Mouse (Mus musculus) adrenal gland, adult 2 months (tissue): ENCODE data around the gene Sh2b3. TPM values are rescaled to one million over a fixed set of nuclear protein-coding genes. Genes with fewer than 3 reads are reported as not detected.
"Not testable (repeated sequence)": the region's sequence is repeated elsewhere in the genome, so short reads cannot be mapped to it uniquely, and the experiment has no call there.

Experiments
- DNase-seq: peaks from one replicate; pipeline ENCODE4 v3.0.0; 2021
- long read RNA-seq: library from polyadenylated mRNA; stranded (forward); transcript quantifications from one replicate; pipeline ENCODE4 v2.0.0, GENCODE M21; 2021
- polyA plus RNA-seq: library from polyadenylated mRNA; depleted of rRNA; stranded (reverse); fragments of >200 nt; gene quantifications from 2 replicates; pipeline ENCODE4 v1.2.3, GENCODE M21; 2012; rRNA removed
- total RNA-seq, 2 experiments: library from RNA; stranded (reverse); gene quantifications; 2 replicates each; pipeline ENCODE4 v1.2.3; 2021

Sh2b3 gene
- total RNA-seq (10 to 100 TPM; 28.8 to 32.1 TPM), polyA plus RNA-seq (138 and 147 TPM in 2 replicates)
- long read RNA-seq, full-length matches to known transcripts: 11 of 19 reads
- long read RNA-seq, partial matches to known transcripts: 5 of 19 reads
- long read RNA-seq, other reads (novel, unspliced or antisense): 3 of 19 reads

GRCm38 (mm10) chr5:121837441-121838340, at the start of gene Sh2b3:
Sh2b3 (minus strand) TSS chr5:121837646.
- DNase-seq: peak; percentile 61

GRCm38 (mm10) chr5:121883356-121883755, 45.9 kb upstream of the Sh2b3 start:
- no peak for DNase-seq

GRCm38 (mm10) chr5:121879211-121879610, 41.8 kb upstream of the Sh2b3 start:
- peak; percentile 50 for DNase-seq

DNA sequence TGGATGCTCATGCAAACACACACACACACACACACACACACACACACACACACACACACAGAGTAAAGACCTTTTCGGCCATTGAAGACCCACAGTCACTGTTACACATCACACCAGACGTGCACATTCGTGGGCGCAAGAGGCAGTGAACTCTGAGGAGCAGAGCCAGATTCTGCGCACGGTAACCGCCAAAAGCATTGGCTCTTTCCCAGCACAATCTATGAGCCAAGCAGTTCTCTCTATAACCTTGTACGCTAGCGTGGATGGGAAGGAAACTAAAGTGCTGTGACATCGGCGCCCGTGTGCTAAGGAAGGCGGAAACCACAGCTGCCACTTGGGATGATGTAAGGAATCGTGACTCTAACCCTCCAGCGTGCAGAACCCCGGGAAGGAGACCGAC, 41.3 kb upstream of the Sh2b3 start:
- DNase-seq: no peak

- DNase-seq: peak; percentile 68
These were observed 39.5 kb upstream of the Sh2b3 start for GRCm38 (mm10) chr5:121876901-121877300.

DNA sequence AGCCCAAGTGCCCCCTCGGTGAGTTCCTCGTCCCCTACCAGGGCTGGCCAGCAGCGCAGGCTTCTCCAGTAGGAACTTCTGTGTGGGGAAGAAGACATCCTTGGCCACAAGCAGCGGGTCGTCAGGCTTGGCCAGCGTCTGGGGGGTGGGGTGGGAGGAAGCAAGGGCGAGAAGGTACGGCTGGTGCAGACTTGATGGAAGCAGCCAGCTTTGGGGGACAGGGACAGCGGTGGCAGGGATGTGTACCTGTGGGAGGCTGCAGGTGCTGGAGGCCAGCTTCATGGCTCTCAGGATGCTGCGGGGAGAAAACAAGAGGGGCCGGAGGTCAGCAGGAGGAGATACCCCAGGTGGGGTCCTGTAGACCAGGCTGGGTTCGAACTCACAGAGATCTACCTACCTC, 37.6 kb upstream of the Sh2b3 start:
- no peak for DNase-seq

DNA sequence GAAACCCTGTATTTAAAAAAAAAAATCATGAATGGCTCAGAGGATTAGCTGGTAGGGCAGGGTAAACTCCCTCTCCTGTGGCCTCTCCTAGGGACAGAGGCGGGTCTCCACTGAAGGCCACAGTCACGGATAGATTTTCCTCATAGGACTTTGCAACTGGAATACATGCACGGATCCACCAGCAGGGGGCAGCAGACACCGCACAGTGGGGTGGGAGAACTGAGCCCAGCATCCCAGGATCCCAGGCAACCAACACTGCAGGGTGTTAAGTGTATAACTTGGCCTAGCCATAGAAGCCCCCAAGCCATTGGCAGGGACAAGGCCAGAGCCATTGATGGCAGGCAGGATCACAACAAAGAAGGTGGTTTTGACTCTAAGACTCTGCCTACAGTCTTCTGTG, 34.7 kb upstream of the Sh2b3 start:
- DNase-seq: peak; percentile 87

DNA sequence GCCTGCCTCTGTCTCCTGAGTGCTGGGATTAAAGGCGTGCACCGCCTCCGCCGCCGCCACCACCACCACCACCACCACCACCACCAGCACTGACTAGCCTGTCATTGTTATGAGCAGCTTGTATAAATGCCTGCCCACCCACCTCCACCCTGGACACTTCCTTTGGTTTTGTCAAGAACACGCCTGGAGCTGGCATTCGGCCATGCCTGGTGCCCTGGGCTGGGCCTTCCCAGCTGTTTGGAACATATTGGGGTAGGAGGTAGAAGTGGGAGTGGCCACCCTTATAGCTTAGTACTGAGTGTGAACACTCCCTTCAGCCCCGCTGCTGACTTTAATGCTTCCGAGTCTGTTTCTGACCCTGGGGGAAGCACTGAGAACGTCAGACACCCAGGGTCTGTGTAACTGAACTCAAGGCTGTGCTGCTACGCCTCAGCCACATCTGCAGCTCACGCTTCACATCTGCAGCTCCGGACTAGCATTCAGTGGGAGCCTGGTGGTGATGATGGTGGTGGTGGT, 34.1 kb upstream of the Sh2b3 start:
- no peak for DNase-seq

DNA sequence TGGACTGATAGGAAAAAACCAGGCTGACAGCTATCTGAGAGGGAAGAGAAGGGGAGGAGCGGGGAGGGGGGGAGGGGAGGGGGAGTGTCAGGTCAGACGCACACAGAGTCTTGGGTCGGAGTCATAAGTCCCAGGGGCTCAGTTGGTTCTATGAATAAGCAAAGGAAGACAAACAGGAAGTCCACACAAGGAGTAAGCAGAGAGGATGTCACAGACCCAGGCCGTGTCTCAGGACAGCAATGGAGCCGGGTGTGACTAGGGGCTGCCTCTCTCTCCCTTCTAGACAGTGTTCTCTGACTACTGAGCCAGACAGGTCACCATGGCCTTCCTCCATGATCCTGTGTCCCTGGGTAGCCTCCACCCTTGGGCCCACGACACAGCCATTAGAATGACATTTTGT, 33.4 kb upstream of the Sh2b3 start:
- DNase-seq: no peak

GRCm38 (mm10) chr5:121867963-121868362, 30.5 kb upstream of the Sh2b3 start:
- no peak for DNase-seq

- DNase-seq: no peak
These were observed 26.9 kb upstream of the Sh2b3 start for GRCm38 (mm10) chr5:121864330-121864729.

- no peak for DNase-seq
These were observed 24.5 kb upstream of the Sh2b3 start for GRCm38 (mm10) chr5:121861964-121862363.

DNA sequence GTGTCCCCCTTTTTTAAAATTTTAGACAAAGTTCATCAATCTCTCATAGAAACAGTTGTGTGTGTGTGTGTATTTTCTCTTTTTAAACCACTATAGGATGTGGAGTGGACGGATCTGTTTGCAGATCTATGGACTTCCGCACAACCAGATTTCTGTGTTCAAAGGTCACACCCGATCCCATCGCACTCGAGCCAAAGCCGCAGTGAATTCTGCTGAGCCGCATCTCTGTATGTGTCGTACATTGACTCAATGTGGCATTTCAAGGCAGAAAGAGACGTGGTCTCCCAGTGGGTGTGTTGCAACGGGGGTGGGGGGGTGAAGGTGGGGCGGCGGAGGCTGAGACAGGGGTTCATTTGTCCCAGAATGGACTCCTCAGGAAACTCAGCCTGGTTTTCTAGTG, 21.0 kb upstream of the Sh2b3 start:
- no peak for DNase-seq

- peak; percentile 57 for DNase-seq
These were observed 19.3 kb upstream of the Sh2b3 start for GRCm38 (mm10) chr5:121856740-121857139.

- DNase-seq: no peak
These were observed 17.3 kb upstream of the Sh2b3 start for GRCm38 (mm10) chr5:121854768-121855167.

- no peak for DNase-seq
These were observed 16.1 kb upstream of the Sh2b3 start for GRCm38 (mm10) chr5:121853368-121854051.

- no peak for DNase-seq
These were observed 12.3 kb upstream of the Sh2b3 start for GRCm38 (mm10) chr5:121849478-121850349.

- peak; percentile 96 for DNase-seq
These were observed 11.3 kb upstream of the Sh2b3 start, which contains the start of gene Pheta1 for GRCm38 (mm10) chr5:121848743-121849142. Pheta1 (plus strand) TSS chr5:121848984.

DNA sequence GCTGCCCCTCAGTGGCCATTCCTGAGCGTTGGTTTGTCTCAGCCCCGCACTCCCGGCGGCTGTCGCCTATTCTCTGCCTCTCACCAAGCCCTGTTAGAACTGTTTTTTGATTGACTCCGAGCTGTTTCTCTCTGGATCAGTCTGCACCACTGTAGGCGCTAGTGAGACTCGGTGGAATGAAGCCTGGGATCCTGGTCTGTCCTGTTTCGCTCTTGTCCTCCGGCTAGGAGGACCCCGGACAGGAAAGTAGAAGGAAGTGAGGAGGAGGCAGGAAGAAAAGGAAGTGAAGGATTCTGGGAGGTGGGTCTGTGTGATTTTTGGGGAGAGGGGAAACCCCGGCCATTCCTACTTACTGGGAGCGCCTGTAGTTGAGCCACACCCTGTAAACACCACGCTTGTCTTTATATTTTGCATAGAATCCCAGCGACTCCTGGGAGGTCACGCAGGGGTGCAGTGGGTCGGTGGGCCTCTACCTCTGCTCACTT, 10.6 kb upstream of the Sh2b3 start:
- DNase-seq: peak; percentile 77

DNA sequence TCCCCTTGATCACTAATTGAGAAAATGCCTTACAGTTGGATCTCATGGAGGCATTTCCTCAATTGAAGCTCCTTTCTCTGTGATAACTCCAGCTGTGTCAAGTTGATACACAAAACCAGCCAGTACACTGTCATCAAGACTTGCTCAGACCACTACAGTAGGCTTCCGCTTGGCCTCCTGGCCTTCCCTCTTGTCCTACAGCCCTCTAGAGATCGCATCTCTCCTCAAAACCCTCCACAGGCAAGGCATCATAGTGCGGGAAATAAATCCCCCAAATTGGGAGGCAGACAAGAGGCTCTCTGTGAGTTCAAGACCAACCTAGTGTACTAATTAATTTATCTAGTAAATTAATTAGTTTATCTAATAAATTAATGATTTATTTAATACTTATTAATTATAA, 9.8 kb upstream of the Sh2b3 start:
- not testable (repeated sequence) for DNase-seq

DNA sequence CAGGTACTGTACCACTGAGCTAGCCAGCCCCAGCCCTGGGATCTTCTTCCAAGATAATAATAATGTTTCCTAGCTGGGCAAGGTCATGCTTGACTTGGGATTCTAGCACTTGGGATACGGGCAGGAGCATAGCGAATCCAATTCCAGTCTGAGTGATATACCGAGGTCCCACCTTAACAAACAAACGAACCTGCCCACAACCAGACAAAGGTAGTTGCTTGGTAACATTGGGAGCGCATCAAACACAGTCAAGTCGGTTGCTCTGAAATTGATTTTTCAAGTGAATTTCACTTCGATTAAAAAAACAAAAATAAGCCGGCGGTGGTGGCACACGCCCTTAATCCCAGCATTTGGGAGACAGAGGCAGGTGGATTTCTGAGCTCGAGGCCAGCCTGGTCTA, 8.9 kb upstream of the Sh2b3 start:
- DNase-seq: no peak

- DNase-seq: no peak
These were observed 7.9 kb upstream of the Sh2b3 start for GRCm38 (mm10) chr5:121845361-121845760.
